Mouse (Mus musculus): ENCODE measurements around the gene Heg1. TPM values are rescaled to one million over a fixed set of nuclear protein-coding genes. Genes with fewer than 3 reads are reported as not detected.

The Heg1 gene
- polyA plus RNA-seq, 1 experiment from 2014 or later = 16.1 TPM

GRCm38 (mm10) chr16:33708585-33709397 lies 24.6 kb downstream of the Heg1 start:
- H3K27me3 ChIP-seq (ENCODE audit: control insufficient read depth, insufficient read depth, low read length) = no peaks in the 10 kb centered on the region
- no peaks in the 10 kb centered on the region for H3K9me3 ChIP-seq (replicated peaks; ENCODE audit: control insufficient read depth, low read length)
- WGBS = 91% methylated on average over 12 of the region's 12 CpGs

GRCm38 (mm10) chr16:33714271-33714670 lies 30.1 kb downstream of the Heg1 start:
- Histone ChIP-seq H3K4me1 (ENCODE audit: control insufficient read depth, insufficient read depth, low read length) (peaks cover 8% of the 10 kb centered on the region), H3K4me3 (replicated peaks; ENCODE audit: low read length) (peak overlapping the region; percentile 30), H3K27ac (ENCODE audit: low read length) (peak overlapping the region; percentile 43), H3K9me3 (replicated peaks; ENCODE audit: control insufficient read depth, low read length) (no peaks in the 10 kb centered on the region), H3K4me2 (ENCODE audit: low read depth, low read length) (peak overlapping the region; percentile 50), H3K9ac (ENCODE audit: low read length) (peak overlapping the region; percentile 7; the same call in 1 of the 2 replicates), H3K36me3 (ENCODE audit: control insufficient read depth, insufficient read depth, low read length) (no peaks in the 10 kb centered on the region), H3K27me3 (ENCODE audit: control insufficient read depth, insufficient read depth, low read length) (no peaks in the 10 kb centered on the region)
- peak; percentile 76 for ATAC-seq (ENCODE audit: insufficient read depth, low FRiP score)
- 6% methylated on average over 13 of the region's 13 CpGs for whole genome bisulfite sequencing

More at GRCm38 (mm10) chr16:33708585-33709397, 24.6 kb downstream of the Heg1 start:
- Histone ChIP-seq H3K4me1 (ENCODE audit: control insufficient read depth, insufficient read depth, low read length) (peaks cover 6% of the 10 kb centered on the region; the same call in 1 of the 2 replicates), H3K4me2 (ENCODE audit: low read depth, low read length) (no peak overlapping the region), H3K9ac (ENCODE audit: low read length) (no peak overlapping the region), H3K4me3 (replicated peaks; ENCODE audit: low read length) (no peak overlapping the region), H3K27ac (ENCODE audit: low read length) (no peak overlapping the region), H3K36me3 (ENCODE audit: control insufficient read depth, insufficient read depth, low read length) (no peaks in the 10 kb centered on the region; the same call in 1 of the 2 replicates)
- no peak for ATAC-seq (ENCODE audit: insufficient read depth, low FRiP score)

GRCm38 (mm10) chr16:33723241-33723640 lies 39.1 kb downstream of the Heg1 start:
- WGBS = 96% methylated on average over 2 of the region's 2 CpGs
- H3K4me2 ChIP-seq (ENCODE audit: low read depth, low read length) = no peak overlapping the region
- no peak overlapping the region for H3K4me3 ChIP-seq (replicated peaks; ENCODE audit: low read length)
- 0 out of 2 replicates have a peak, but pooled peaks cover 3% of the 10 kb centered on the region for H3K4me1 ChIP-seq (ENCODE audit: control insufficient read depth, insufficient read depth, low read length)
- H3K27ac ChIP-seq (ENCODE audit: low read length) = no peak overlapping the region
- H3K9me3 ChIP-seq (replicated peaks; ENCODE audit: control insufficient read depth, low read length) = no peaks in the 10 kb centered on the region
- 0 out of 2 replicates have a peak, but pooled peaks cover 3% of the 10 kb centered on the region for H3K36me3 ChIP-seq (ENCODE audit: control insufficient read depth, insufficient read depth, low read length)
- H3K9ac ChIP-seq (ENCODE audit: low read length) = no peak overlapping the region
- no peak for ATAC-seq (ENCODE audit: insufficient read depth, low FRiP score)
- no peaks in the 10 kb centered on the region for H3K27me3 ChIP-seq (ENCODE audit: control insufficient read depth, insufficient read depth, low read length)

GRCm38 (mm10) chr16:33723983-33724382 lies 39.8 kb downstream of the Heg1 start:
- no peak for ATAC-seq (ENCODE audit: insufficient read depth, low FRiP score)
- Histone ChIP-seq H3K27ac (ENCODE audit: low read length) (no peak overlapping the region), H3K9ac (ENCODE audit: low read length) (no peak overlapping the region), H3K4me1 (ENCODE audit: control insufficient read depth, insufficient read depth, low read length) (0 out of 2 replicates have a peak, but pooled peaks cover 3% of the 10 kb centered on the region), H3K36me3 (ENCODE audit: control insufficient read depth, insufficient read depth, low read length) (0 out of 2 replicates have a peak, but pooled peaks cover 3% of the 10 kb centered on the region), H3K9me3 (replicated peaks; ENCODE audit: control insufficient read depth, low read length) (no peaks in the 10 kb centered on the region), H3K27me3 (ENCODE audit: control insufficient read depth, insufficient read depth, low read length) (no peaks in the 10 kb centered on the region), H3K4me3 (replicated peaks; ENCODE audit: low read length) (no peak overlapping the region), H3K4me2 (ENCODE audit: low read depth, low read length) (no peak overlapping the region)
- 93% methylated on average over 3 of the region's 3 CpGs for WGBS

GRCm38 (mm10) chr16:33726261-33726660 lies 42.1 kb downstream of the Heg1 start:
- H3K4me3 ChIP-seq (replicated peaks; ENCODE audit: low read length) = no peak overlapping the region
- no peaks in the 10 kb centered on the region for H3K9me3 ChIP-seq (replicated peaks; ENCODE audit: control insufficient read depth, low read length)
- no peaks in the 10 kb centered on the region for H3K4me1 ChIP-seq (ENCODE audit: control insufficient read depth, insufficient read depth, low read length)
- H3K36me3 ChIP-seq (ENCODE audit: control insufficient read depth, insufficient read depth, low read length) = peaks cover 7% of the 10 kb centered on the region; the same call in 1 of the 2 replicates
- H3K27me3 ChIP-seq (ENCODE audit: control insufficient read depth, insufficient read depth, low read length) = no peaks in the 10 kb centered on the region
- WGBS = 96% methylated on average over 17 of the region's 17 CpGs
- ATAC-seq (ENCODE audit: insufficient read depth, low FRiP score) = no peak
- H3K27ac ChIP-seq (ENCODE audit: low read length) = no peak overlapping the region
- no peak overlapping the region for H3K9ac ChIP-seq (ENCODE audit: low read length)
- H3K4me2 ChIP-seq (ENCODE audit: low read depth, low read length) = no peak overlapping the region

GRCm38 (mm10) chr16:33726892-33727291 lies 42.7 kb downstream of the Heg1 start:
- ATAC-seq (ENCODE audit: insufficient read depth, low FRiP score) = no peak
- Histone ChIP-seq H3K27me3 (ENCODE audit: control insufficient read depth, insufficient read depth, low read length) (no peaks in the 10 kb centered on the region), H3K9ac (ENCODE audit: low read length) (no peak overlapping the region), H3K4me3 (replicated peaks; ENCODE audit: low read length) (no peak overlapping the region), H3K4me2 (ENCODE audit: low read depth, low read length) (no peak overlapping the region), H3K27ac (ENCODE audit: low read length) (no peak overlapping the region), H3K36me3 (ENCODE audit: control insufficient read depth, insufficient read depth, low read length) (peaks cover 10% of the 10 kb centered on the region; the same call in 1 of the 2 replicates), H3K9me3 (replicated peaks; ENCODE audit: control insufficient read depth, low read length) (no peaks in the 10 kb centered on the region), H3K4me1 (ENCODE audit: control insufficient read depth, insufficient read depth, low read length) (no peaks in the 10 kb centered on the region)
- WGBS = 93% methylated on average over 7 of the region's 7 CpGs

GRCm38 (mm10) chr16:33728427-33728826 lies 44.3 kb downstream of the Heg1 start:
- no peaks in the 10 kb centered on the region for H3K9me3 ChIP-seq (replicated peaks; ENCODE audit: control insufficient read depth, low read length)
- H3K36me3 ChIP-seq (ENCODE audit: control insufficient read depth, insufficient read depth, low read length) = peaks cover 7% of the 10 kb centered on the region; the same call in 1 of the 2 replicates
- no peak overlapping the region for H3K4me3 ChIP-seq (replicated peaks; ENCODE audit: low read length)
- no peak overlapping the region for H3K27ac ChIP-seq (ENCODE audit: low read length)
- 72% methylated on average over 13 of the region's 13 CpGs for WGBS
- no peak overlapping the region for H3K9ac ChIP-seq (ENCODE audit: low read length)
- H3K27me3 ChIP-seq (ENCODE audit: control insufficient read depth, insufficient read depth, low read length) = no peaks in the 10 kb centered on the region
- H3K4me2 ChIP-seq (ENCODE audit: low read depth, low read length) = no peak overlapping the region
- H3K4me1 ChIP-seq (ENCODE audit: control insufficient read depth, insufficient read depth, low read length) = no peaks in the 10 kb centered on the region
- no peak for ATAC-seq (ENCODE audit: insufficient read depth, low FRiP score)

GRCm38 (mm10) chr16:33731291-33731690 lies 47.1 kb downstream of the Heg1 start:
- 91% methylated on average over 12 of the region's 12 CpGs for WGBS
- Histone ChIP-seq H3K9me3 (replicated peaks; ENCODE audit: control insufficient read depth, low read length) (no peaks in the 10 kb centered on the region), H3K4me2 (ENCODE audit: low read depth, low read length) (no peak overlapping the region), H3K27ac (ENCODE audit: low read length) (no peak overlapping the region), H3K9ac (ENCODE audit: low read length) (no peak overlapping the region), H3K4me1 (ENCODE audit: control insufficient read depth, insufficient read depth, low read length) (no peaks in the 10 kb centered on the region), H3K36me3 (ENCODE audit: control insufficient read depth, insufficient read depth, low read length) (peaks cover 7% of the 10 kb centered on the region; the same call in 1 of the 2 replicates), H3K27me3 (ENCODE audit: control insufficient read depth, insufficient read depth, low read length) (no peaks in the 10 kb centered on the region), H3K4me3 (replicated peaks; ENCODE audit: low read length) (no peak overlapping the region)
- no peak for ATAC-seq (ENCODE audit: insufficient read depth, low FRiP score)

GRCm38 (mm10) chr16:33732237-33732749 lies 48.1 kb downstream of the Heg1 start:
- Histone ChIP-seq H3K27ac (ENCODE audit: low read length) (no peak overlapping the region), H3K9ac (ENCODE audit: low read length) (no peak overlapping the region), H3K27me3 (ENCODE audit: control insufficient read depth, insufficient read depth, low read length) (no peaks in the 10 kb centered on the region), H3K4me2 (ENCODE audit: low read depth, low read length) (no peak overlapping the region), H3K4me3 (replicated peaks; ENCODE audit: low read length) (no peak overlapping the region), H3K4me1 (ENCODE audit: control insufficient read depth, insufficient read depth, low read length) (no peaks in the 10 kb centered on the region), H3K36me3 (ENCODE audit: control insufficient read depth, insufficient read depth, low read length) (peaks cover 7% of the 10 kb centered on the region; the same call in 1 of the 2 replicates), H3K9me3 (replicated peaks; ENCODE audit: control insufficient read depth, low read length) (no peaks in the 10 kb centered on the region)
- no peak for ATAC-seq (ENCODE audit: insufficient read depth, low FRiP score)
- WGBS = 68% methylated on average over 6 of the region's 6 CpGs

Data from stomach, embryonic 16.5 days (tissue).